Mouse (Mus musculus): ENCODE results near the gene Atp5e. TPM values are rescaled to one million over a fixed set of nuclear protein-coding genes. Genes with fewer than 3 reads are reported as not detected.

The Atp5e gene
- polyA plus RNA-seq, 1 experiment from 2014 or later: 761 TPM

DNA sequence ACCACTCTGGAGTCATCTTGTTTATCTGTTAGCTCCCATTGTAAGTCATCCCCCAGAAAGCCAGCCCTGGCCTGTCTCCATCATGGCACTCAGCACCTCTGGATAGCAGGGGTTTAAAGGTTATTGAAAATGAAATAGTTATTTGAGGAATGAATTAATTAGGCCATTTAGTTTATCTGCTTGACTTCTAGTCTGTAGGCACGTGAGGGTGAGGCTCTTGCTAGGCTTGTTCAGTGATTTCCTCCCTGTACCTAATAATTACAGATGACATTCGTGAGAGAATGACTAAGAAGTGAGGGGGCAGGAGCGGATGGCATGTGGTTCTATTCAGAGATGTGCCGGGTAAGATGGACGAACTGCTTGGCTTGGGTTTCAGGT is 9.6 kb upstream of the Atp5e start:
- Histone ChIP-seq H3K9ac (peak overlapping the region; percentile 51), H3K9me3 (no peaks in the 10 kb centered on the region), H3K27ac (peak overlapping the region; percentile 87), H3K4me3 (peak overlapping the region; percentile 69), H3K4me2 (peak overlapping the region; percentile 74), H3K36me3 (peaks cover 9% of the 10 kb centered on the region; the same call in 1 of the 2 replicates), H3K4me1 (peaks cover 24% of the 10 kb centered on the region), H3K27me3 (no peaks in the 10 kb centered on the region)
- no peak for ATAC-seq (ENCODE audit: borderline replicate concordance, extremely low read depth, low FRiP score, low TSS enrichment)
- WGBS: 60% methylated on average over 5 of the region's 5 CpGs

DNA sequence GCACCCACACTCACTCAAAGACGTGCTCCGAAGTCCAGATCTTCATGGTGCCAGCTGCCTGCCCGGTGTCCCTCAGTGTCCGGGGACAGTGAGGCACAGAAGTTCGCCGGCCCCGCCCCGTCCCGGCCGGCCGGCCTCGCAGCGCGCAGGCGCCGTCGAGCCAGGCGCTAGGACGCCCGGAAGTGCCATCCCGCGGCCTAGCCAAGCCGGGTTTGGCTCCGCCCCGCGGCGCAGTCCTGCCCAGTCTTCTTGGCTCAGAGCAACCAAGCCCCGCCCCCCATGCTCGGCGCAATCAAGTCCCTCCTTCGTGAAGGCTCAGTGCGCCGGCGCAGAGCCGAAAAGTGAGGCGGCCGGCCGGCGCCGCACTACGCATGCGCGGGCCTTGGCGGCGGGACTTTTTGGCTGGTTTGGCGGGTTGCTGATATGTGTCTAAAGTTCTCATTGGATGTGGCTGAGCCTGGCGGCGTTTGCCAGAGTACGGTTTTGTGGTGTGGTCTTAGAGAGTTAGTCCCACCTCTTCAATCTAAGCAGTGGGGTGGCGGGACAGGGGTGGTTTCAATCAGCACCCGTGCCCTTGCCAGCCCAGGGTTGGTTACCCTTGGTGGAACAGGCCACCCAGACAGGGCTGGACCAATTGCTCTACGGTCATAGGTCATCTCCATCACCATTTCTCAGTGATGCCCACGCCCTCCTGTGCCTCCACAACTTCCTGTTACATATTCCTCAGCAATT is 9.1 kb upstream of the Atp5e start, which contains the start of gene Prelid3b:
Prelid3b (minus strand) TSS at position 264 of the 732 bp plus-strand sequence.
- no peaks in the 10 kb centered on the region for H3K27me3 ChIP-seq
- H3K36me3 ChIP-seq: peaks cover 13% of the 10 kb centered on the region; the same call in 1 of the 2 replicates
- ATAC-seq (ENCODE audit: borderline replicate concordance, extremely low read depth, low FRiP score, low TSS enrichment): peak; percentile 98
- peak within 1 kb of the TSS; percentile 69 for H3K4me3 ChIP-seq
- peak within 1 kb of the TSS; percentile 80 for H3K4me2 ChIP-seq
- peak within 1 kb of the TSS; percentile 71 for H3K9ac ChIP-seq
- H3K4me1 ChIP-seq: peaks cover 19% of the 10 kb centered on the region
- peak within 1 kb of the TSS; percentile 87 for H3K27ac ChIP-seq
- H3K9me3 ChIP-seq: no peaks in the 10 kb centered on the region
- WGBS: under 1% methylated on average over 53 of the region's 53 CpGs

DNA sequence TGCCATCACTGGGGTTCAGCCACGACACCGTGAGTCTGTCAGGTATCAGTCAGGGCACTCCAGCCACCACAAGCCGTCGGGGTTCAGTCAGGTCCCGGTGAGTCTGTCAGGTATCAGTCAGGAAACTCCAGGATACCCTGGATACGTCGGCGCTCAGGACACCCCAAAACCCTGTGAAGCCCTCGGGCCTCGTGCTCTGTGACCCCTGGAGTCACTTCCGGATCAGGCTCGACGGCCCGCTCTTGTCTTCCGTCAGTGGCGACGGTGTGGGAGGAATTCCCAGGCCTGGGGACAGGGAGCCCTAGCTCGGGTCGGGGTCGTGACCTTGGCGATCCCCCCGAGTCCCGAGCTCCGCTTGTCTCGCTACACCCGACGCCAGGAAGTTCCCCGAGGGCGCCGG is 8.5 kb upstream of the Atp5e start:
- peak; percentile 13 for ATAC-seq (ENCODE audit: borderline replicate concordance, extremely low read depth, low FRiP score, low TSS enrichment)
- H3K4me1 ChIP-seq: peaks cover 19% of the 10 kb centered on the region
- H3K4me3 ChIP-seq: peak overlapping the region; percentile 69
- H3K9me3 ChIP-seq: no peaks in the 10 kb centered on the region
- H3K9ac ChIP-seq: peak overlapping the region; percentile 71
- 8% methylated on average over 30 of the region's 30 CpGs for WGBS
- no peaks in the 10 kb centered on the region for H3K27me3 ChIP-seq
- peak overlapping the region; percentile 65 for H3K27ac ChIP-seq
- peaks cover 15% of the 10 kb centered on the region; the same call in 1 of the 2 replicates for H3K36me3 ChIP-seq
- H3K4me2 ChIP-seq: peak overlapping the region; percentile 80

DNA sequence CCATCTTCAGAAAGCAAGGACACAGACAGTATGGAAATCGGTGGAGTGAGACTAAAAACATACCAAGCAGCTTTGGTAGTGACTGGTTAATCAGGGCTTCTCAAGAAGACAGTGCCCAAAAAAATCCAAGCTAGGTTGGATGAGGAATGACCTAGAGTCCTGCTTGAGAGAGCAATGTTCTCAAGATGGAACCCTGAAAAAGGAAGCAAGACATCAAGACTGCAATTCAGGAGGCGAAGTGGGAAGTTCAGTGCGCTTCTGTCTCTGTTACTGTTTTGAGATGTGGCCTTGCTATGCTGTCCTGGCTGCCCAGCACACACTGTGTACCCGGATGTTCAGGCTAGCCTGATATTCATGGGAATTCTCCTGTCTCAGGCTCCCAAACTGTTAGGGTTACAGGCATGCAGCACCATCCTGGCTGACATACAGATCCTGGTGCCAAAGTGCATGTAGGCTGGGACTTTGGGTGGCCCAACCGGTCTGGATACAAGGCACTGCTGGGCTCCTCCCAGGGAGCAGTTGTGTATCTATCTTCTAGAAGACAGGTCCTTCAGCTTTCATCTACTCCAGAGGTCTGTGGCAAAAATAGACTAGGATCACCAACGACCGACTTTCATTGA is 7.0 kb upstream of the Atp5e start:
- peaks cover 24% of the 10 kb centered on the region; the same call in 1 of the 2 replicates for H3K36me3 ChIP-seq
- H3K9me3 ChIP-seq: no peaks in the 10 kb centered on the region
- no peaks in the 10 kb centered on the region for H3K27me3 ChIP-seq
- H3K4me3 ChIP-seq: no peak overlapping the region
- 0 out of 2 replicates have a peak overlapping the region, but pooled peaks have one; percentile 10 for H3K27ac ChIP-seq
- ATAC-seq (ENCODE audit: borderline replicate concordance, extremely low read depth, low FRiP score, low TSS enrichment): no peak
- peak overlapping the region; percentile 24; the same call in 1 of the 2 replicates for H3K4me2 ChIP-seq
- 84% methylated on average over 7 of the region's 7 CpGs for WGBS
- H3K4me1 ChIP-seq: peaks cover 19% of the 10 kb centered on the region
- H3K9ac ChIP-seq: no peak overlapping the region

DNA sequence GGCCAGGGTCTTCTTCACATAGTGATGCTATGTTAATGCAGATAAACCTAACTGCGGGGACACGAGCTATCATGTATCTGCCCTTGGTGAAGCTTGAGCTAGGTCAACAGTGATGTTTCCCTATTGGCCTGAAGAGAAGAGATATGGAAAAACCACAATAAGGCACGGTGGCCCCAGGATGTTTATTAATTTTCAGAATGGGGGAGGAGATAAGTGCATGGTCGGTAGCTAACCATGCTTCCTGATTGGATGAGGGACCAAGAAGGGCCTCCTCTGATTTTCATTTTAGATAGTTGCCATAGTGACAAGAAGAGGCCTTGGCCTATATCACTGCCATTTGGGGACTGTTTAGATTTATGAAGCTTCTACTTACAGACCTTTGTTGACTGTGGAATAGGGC is 6.4 kb upstream of the Atp5e start:
- WGBS: 58% methylated on average over 4 of the region's 4 CpGs
- H3K36me3 ChIP-seq: peaks cover 25% of the 10 kb centered on the region; the same call in 1 of the 2 replicates
- no peak overlapping the region for H3K9ac ChIP-seq
- H3K9me3 ChIP-seq: no peaks in the 10 kb centered on the region
- H3K4me1 ChIP-seq: peaks cover 19% of the 10 kb centered on the region
- H3K27ac ChIP-seq: no peak overlapping the region
- no peak overlapping the region for H3K4me3 ChIP-seq
- H3K27me3 ChIP-seq: no peaks in the 10 kb centered on the region
- H3K4me2 ChIP-seq: no peak overlapping the region
- no peak for ATAC-seq (ENCODE audit: borderline replicate concordance, extremely low read depth, low FRiP score, low TSS enrichment)

DNA sequence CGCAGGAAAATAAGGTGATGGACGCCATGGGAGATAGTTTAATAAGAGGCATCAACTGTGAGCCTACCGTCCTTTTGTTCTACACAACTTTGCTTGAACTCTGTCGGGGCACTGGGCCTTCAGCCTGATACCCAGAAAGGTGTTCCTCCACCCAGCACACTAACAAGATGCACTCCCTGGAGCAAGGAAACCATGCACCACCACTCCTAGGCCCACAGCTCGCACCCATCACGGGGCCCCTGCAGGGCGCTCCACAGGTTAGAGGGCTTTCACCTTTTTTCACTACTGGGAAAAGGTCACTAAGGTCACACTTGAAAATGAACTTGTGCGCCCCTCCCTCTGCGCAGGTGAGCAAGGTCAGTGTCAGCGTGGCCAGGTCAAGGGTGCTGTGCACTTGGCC is 535 bp downstream of the Atp5e start:
- peak; percentile 33; the same call in 1 of the 2 replicates for ATAC-seq (ENCODE audit: borderline replicate concordance, extremely low read depth, low FRiP score, low TSS enrichment)
- H3K36me3 ChIP-seq: peaks cover 46% of the 10 kb centered on the region
- WGBS: 35% methylated on average over 10 of the region's 10 CpGs
- H3K4me3 ChIP-seq: peak overlapping the region; percentile 75
- H3K27ac ChIP-seq: no peak overlapping the region
- H3K4me1 ChIP-seq: peaks cover 14% of the 10 kb centered on the region
- H3K9ac ChIP-seq: peak overlapping the region; percentile 75
- H3K9me3 ChIP-seq: no peaks in the 10 kb centered on the region
- peak overlapping the region; percentile 74 for H3K4me2 ChIP-seq
- no peaks in the 10 kb centered on the region for H3K27me3 ChIP-seq

DNA sequence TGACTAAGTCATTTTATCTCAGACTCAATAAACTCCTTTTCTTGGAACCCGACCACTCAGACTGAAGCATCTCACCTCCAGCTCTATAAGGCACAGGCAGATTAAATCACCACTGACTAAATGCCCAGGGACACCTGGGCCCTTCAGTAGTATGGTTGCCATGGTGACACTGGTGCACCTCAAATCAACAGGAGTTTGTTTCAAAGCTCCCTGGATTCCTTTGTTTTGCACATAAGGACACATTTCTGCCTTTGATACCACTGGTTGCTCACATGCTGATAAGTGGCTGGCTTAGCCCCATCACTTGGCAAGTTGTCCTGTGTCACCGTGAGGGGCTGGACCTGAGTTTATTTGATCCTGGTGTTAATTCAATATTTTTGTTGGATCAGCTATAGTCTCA is 4.5 kb downstream of the Atp5e start:
- WGBS: 64% methylated on average over 2 of the region's 2 CpGs
- Histone ChIP-seq H3K9me3 (no peaks in the 10 kb centered on the region), H3K4me1 (peaks cover 14% of the 10 kb centered on the region), H3K9ac (no peak overlapping the region), H3K4me2 (no peak overlapping the region), H3K27ac (no peak overlapping the region), H3K4me3 (no peak overlapping the region), H3K27me3 (no peaks in the 10 kb centered on the region), H3K36me3 (peaks cover 28% of the 10 kb centered on the region)
- no peak for ATAC-seq (ENCODE audit: borderline replicate concordance, extremely low read depth, low FRiP score, low TSS enrichment)

DNA sequence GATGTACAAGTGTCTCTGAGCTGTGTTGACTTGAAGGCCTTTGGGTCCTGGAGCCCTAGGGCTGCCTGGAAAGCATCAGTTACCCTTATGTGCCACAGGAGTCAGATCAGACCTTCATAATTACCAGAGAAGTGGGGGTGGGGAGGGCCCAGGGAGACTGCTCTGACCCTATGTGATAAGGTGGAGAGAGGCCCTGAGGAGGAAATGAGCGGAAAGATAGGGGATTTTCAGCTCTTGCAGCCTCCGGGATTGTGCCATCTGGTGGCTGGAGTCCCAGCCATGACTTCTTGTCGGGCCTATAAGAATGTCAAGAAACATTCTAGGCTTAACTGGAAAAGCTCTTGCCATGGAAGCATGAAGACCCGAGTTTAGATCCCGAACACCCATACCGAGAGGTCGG is 10.2 kb downstream of the Atp5e start:
- ATAC-seq (ENCODE audit: borderline replicate concordance, extremely low read depth, low FRiP score, low TSS enrichment): no peak; the same call in 1 of the 2 replicates
- no peak overlapping the region for H3K9ac ChIP-seq
- no peak overlapping the region for H3K27ac ChIP-seq
- no peaks in the 10 kb centered on the region for H3K9me3 ChIP-seq
- 66% methylated on average over 7 of the region's 7 CpGs for WGBS
- H3K4me2 ChIP-seq: no peak overlapping the region
- no peak overlapping the region for H3K4me3 ChIP-seq
- H3K4me1 ChIP-seq: no peaks in the 10 kb centered on the region
- H3K36me3 ChIP-seq: no peaks in the 10 kb centered on the region
- H3K27me3 ChIP-seq: no peaks in the 10 kb centered on the region

DNA sequence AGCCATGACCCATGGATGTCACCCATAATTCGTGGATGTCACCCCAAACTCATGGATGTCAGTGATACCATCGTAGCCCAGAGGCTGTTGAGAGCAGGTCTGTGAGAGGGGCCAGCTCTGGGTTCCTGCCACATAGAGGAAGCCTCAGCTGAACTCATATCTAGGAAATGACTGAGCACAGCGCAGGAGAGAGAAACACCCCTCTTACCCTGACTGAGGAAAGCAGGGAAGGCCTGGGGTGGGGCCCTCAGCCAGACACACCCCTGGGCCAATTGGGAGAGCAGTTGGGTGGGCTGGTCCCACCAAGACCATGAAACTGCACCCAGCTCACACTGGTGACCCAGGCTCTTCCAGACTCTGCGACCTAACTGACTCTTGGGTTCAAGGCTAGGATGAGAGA is 13.6 kb downstream of the Atp5e start, which contains the start of gene Tubb1:
Tubb1 (plus strand) TSS at position 343 of the 400 bp plus-strand sequence.
- Histone ChIP-seq H3K27me3 (no peaks in the 10 kb centered on the region), H3K4me2 (no peak within 1 kb of the TSS), H3K4me3 (no peak within 1 kb of the TSS), H3K27ac (no peak within 1 kb of the TSS), H3K9ac (no peak within 1 kb of the TSS), H3K36me3 (no peaks in the 10 kb centered on the region), H3K9me3 (no peaks in the 10 kb centered on the region), H3K4me1 (peaks cover 8% of the 10 kb centered on the region; the same call in 1 of the 2 replicates)
- ATAC-seq (ENCODE audit: borderline replicate concordance, extremely low read depth, low FRiP score, low TSS enrichment): no peak
- WGBS: 69% methylated on average over 4 of the region's 4 CpGs

DNA sequence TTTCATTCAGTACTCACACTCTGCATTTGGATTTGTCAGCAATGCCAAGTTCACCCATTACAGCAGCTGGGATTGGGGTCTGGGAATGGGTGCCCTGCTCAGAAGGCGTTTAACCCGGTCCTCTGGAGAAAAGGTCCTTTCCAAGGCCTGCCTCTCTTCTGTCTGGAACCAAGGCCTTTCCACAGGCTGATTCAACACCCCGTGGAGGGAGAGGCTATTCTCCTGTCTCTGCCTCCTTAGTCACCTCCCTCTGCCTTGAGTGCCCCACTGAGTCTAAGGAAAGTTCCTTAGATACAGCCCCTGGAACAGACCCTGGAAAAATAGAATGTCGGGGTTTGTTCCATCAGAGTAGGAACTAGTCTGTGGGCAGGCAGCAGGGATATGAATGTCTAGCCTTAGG is 15.5 kb downstream of the Atp5e start:
- Histone ChIP-seq H3K9me3 (no peaks in the 10 kb centered on the region), H3K4me2 (no peak overlapping the region), H3K27me3 (no peaks in the 10 kb centered on the region), H3K9ac (no peak overlapping the region), H3K4me1 (peaks cover 10% of the 10 kb centered on the region), H3K36me3 (no peaks in the 10 kb centered on the region), H3K4me3 (no peak overlapping the region), H3K27ac (no peak overlapping the region)
- WGBS: 79% methylated on average over 4 of the region's 4 CpGs
- ATAC-seq (ENCODE audit: borderline replicate concordance, extremely low read depth, low FRiP score, low TSS enrichment): no peak

DNA sequence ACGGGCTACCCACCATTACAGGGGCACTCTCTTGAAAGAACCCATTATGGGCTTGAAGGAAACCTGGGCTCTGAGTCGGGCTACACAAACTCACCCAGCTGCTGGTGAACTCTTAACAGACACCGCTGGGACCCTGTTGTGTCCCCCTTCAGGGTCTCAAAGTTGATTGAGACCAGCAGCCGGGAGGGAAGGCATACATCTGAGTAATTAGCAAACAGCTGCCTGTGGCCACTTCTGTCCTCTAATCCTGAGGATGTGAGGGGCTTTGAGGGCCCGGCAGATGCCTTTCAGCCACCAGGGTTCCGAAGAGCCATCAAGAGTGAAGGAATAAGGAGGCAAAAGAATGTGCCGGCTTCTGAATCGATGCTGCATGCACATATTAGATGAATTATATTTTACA is 17.0 kb downstream of the Atp5e start:
- Histone ChIP-seq H3K36me3 (no peaks in the 10 kb centered on the region), H3K4me3 (no peak overlapping the region), H3K4me1 (peaks cover 16% of the 10 kb centered on the region), H3K27ac (0 out of 2 replicates have a peak overlapping the region, but pooled peaks have one; percentile 2), H3K9me3 (no peaks in the 10 kb centered on the region), H3K4me2 (no peak overlapping the region), H3K27me3 (no peaks in the 10 kb centered on the region), H3K9ac (no peak overlapping the region)
- ATAC-seq (ENCODE audit: borderline replicate concordance, extremely low read depth, low FRiP score, low TSS enrichment): no peak
- 51% methylated on average over 8 of the region's 8 CpGs for WGBS

DNA sequence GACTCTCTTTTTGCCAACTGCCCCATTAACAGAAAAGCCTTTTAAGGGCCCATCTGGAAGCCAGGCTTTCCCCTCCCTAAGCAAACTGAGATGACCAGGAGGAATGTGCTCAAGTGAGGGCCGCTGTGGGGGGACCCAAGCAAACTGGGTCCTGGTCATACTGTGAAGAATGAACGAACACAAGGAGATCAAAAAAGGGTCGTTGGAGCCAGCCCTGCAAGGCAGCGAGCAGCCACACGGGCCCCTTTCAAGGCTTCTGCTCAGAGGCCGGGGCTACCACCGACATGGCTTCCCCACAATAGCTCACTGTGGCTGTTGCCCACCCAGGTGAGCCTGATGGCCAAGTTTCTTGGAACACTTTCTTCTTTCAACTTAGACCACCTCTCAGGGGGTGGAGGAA is 17.4 kb downstream of the Atp5e start:
- Histone ChIP-seq H3K27ac (0 out of 2 replicates have a peak overlapping the region, but pooled peaks have one; percentile 2), H3K4me2 (no peak overlapping the region)

More for the DNA sequence above, 17.4 kb downstream of the Atp5e start:
- Histone ChIP-seq H3K9me3 (no peaks in the 10 kb centered on the region), H3K4me1 (peaks cover 19% of the 10 kb centered on the region), H3K9ac (no peak overlapping the region), H3K4me3 (no peak overlapping the region), H3K27me3 (no peaks in the 10 kb centered on the region), H3K36me3 (no peaks in the 10 kb centered on the region)
- ATAC-seq (ENCODE audit: borderline replicate concordance, extremely low read depth, low FRiP score, low TSS enrichment): no peak
- WGBS: 50% methylated on average over 7 of the region's 7 CpGs

Measured in lung, embryonic 15.5 days (tissue).